Mouse (Mus musculus): ENCODE measurements around the gene Ptpdc1. TPM values are rescaled to one million over a fixed set of nuclear protein-coding genes. Genes with fewer than 3 reads are reported as not detected.
A peak's percentile ranks its signal among the peaks of the same experiment; 100 is the strongest.

Gene Ptpdc1
- polyA plus RNA-seq, 1 experiment from 2014 or later: 16.9 TPM

DNA sequence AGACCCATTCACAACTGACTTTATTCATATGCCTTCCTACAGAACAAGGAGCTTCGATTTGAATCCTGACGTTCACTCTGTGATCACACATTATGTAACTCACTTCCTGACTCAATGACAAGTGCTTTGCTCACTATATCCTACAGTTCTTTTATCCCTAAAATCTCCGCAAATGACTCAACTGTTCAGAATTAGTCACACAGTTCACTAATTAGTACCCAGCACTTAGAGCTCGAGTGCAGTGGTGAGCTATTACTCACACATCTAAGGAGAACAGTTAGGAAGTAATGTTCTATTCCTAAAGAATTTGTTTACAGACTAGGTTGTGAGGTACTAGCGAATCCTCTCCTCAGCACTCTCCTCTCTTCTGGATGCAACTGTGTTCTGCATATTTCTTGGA is 16.4 kb downstream of the Ptpdc1 start:
- no peak overlapping the region for H3K9ac ChIP-seq (replicated peaks)
- no peak for ATAC-seq (ENCODE audit: low FRiP score, low read depth)
- WGBS: 81% methylated on average over 5 of the region's 5 CpGs

DNA sequence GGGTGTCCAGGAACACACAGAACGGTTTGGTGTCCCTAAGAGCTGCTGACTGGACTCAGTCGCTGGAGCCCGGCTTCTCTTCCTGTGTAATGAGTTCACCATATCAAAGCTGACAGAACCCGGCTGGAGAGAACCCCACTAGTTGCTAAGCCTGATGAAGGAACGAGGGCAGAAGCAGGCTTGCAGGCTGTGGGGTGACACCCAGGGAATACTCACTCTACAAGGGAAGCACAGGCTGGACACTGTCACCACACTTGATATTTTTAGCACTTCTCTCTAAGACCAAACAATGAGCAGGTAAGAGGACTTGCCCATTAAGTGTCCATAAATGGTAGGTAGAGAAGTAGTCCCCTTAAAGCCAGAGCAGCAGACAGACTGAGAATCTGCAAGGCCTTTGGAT is 20.9 kb downstream of the Ptpdc1 start:
- Histone ChIP-seq H3K4me1 (no peaks in the 10 kb centered on the region; the same call in 1 of the 2 replicates), H3K27ac (replicated peaks) (no peak overlapping the region), H3K4me3 (no peak overlapping the region), H3K27me3 (no peaks in the 10 kb centered on the region), H3K9ac (replicated peaks) (no peak overlapping the region), H3K36me3 (0 out of 2 replicates have a peak, but pooled peaks cover 4% of the 10 kb centered on the region), H3K4me2 (replicated peaks) (no peak overlapping the region), H3K9me3 (no peaks in the 10 kb centered on the region)
- ATAC-seq (ENCODE audit: low FRiP score, low read depth): no peak
- 90% methylated on average over 5 of the region's 5 CpGs for WGBS

More for the DNA sequence above, 16.4 kb downstream of the Ptpdc1 start:
- Histone ChIP-seq H3K27me3 (no peaks in the 10 kb centered on the region), H3K4me2 (replicated peaks) (no peak overlapping the region), H3K9me3 (no peaks in the 10 kb centered on the region), H3K27ac (replicated peaks) (no peak overlapping the region), H3K4me1 (no peaks in the 10 kb centered on the region; the same call in 1 of the 2 replicates), H3K4me3 (no peak overlapping the region), H3K36me3 (0 out of 2 replicates have a peak, but pooled peaks cover 4% of the 10 kb centered on the region)

DNA sequence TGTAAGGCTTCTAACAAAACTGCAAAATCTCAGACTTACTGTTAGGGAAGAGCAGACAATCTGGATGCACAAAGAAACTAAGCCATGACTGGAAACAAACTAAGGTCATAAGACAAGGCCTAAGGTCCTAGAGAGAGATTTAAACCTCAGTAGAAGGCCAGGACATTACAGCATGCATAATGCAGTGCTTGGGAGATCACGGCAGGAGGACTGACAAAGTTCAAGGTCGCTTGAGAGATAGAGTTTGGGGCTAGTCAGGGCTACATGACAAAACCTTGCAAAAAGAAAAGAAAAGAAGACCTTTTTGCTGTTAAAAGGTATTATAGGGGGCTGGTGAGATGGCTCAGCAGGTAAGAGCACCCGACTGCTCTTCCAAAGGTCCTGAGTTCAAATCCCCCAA is 22.2 kb downstream of the Ptpdc1 start:
- ATAC-seq (ENCODE audit: low FRiP score, low read depth): no peak
- Histone ChIP-seq H3K27ac (replicated peaks) (no peak overlapping the region), H3K4me3 (no peak overlapping the region), H3K4me2 (replicated peaks) (no peak overlapping the region), H3K27me3 (no peaks in the 10 kb centered on the region), H3K9ac (replicated peaks) (no peak overlapping the region), H3K36me3 (0 out of 2 replicates have a peak, but pooled peaks cover 4% of the 10 kb centered on the region), H3K4me1 (no peaks in the 10 kb centered on the region; the same call in 1 of the 2 replicates), H3K9me3 (no peaks in the 10 kb centered on the region)
- WGBS: 80% methylated on average over 3 of the region's 3 CpGs

DNA sequence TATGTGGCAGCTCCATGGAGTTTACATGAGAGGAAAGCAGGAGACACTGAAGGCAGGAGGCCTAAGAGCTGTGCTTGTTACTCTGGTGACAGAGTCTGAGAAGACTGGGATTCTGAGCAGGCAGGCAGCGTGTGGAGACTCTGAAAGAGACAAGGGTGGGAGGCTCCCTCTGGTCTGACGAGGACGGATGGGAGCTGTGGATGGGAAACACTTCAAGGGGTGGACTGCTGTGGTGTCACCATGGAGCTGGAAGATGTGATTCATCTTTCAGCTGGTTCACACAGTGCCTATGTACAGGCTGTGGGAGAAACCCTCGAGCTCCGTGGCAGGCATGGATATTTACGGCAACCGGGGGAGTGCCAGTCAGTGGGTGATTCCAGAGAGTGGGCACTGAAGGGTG is 30.9 kb downstream of the Ptpdc1 start:
- peak overlapping the region; percentile 80 for H3K27ac ChIP-seq (replicated peaks)
- WGBS: 47% methylated on average over 7 of the region's 7 CpGs
- H3K9ac ChIP-seq (replicated peaks): 0 out of 2 replicates have a peak overlapping the region, but pooled peaks have one; percentile 24
- H3K4me3 ChIP-seq: no peak overlapping the region
- H3K27me3 ChIP-seq: 0 out of 2 replicates have a peak, but pooled peaks cover 2% of the 10 kb centered on the region
- ATAC-seq (ENCODE audit: low FRiP score, low read depth): peak; percentile 62
- peaks cover 27% of the 10 kb centered on the region for H3K4me1 ChIP-seq
- peak overlapping the region; percentile 21 for H3K4me2 ChIP-seq (replicated peaks)
- no peaks in the 10 kb centered on the region for H3K9me3 ChIP-seq
- H3K36me3 ChIP-seq: peaks cover 6% of the 10 kb centered on the region

DNA sequence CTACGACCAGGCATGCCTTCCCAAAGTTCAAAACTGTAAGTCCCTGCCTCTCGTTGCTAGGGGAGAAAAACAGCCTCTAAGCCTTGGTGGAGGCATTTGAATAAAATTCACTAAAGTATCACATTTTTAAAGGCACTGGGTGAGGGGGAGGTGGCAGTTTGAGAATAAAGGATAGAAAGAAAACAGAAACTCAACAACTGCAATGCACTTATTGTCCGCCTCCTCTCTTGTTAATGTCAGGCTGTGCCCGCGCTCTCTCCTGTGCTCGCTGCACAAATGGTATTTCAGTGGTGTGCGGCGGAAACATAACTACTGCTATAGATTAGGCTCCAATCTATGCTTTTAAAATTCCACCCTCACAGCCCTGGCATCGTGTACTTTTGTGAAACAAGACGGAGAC is 31.4 kb downstream of the Ptpdc1 start:
- no peak overlapping the region for H3K4me3 ChIP-seq

DNA sequence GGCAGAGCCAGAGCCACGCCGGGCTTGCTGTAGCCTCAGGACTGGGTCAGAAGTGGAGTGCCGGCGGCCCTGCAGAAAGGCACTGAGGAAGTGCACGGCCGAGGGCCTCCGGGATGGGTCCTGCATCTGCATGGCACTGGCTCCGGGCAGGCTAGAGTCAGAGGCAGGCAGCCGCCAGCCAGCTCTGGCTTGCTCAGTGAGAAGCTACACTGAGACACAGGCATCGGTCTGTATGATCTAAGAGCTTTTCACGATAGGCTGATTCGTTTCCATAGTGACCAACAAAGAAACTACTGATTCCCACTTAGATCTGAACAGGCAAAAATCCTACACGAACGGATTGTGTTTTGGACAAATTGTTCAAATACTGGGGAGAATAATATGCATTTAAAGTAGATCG is 32.3 kb downstream of the Ptpdc1 start:
- Histone ChIP-seq H3K4me2 (replicated peaks) (peak overlapping the region; percentile 36), H3K27ac (replicated peaks) (peak overlapping the region; percentile 52), H3K9ac (replicated peaks) (0 out of 2 replicates have a peak overlapping the region, but pooled peaks have one; percentile 4), H3K4me1 (peaks cover 27% of the 10 kb centered on the region), H3K9me3 (no peaks in the 10 kb centered on the region), H3K27me3 (0 out of 2 replicates have a peak, but pooled peaks cover 2% of the 10 kb centered on the region), H3K36me3 (peaks cover 10% of the 10 kb centered on the region), H3K4me3 (peak overlapping the region; percentile 13)
- WGBS: 16% methylated on average over 15 of the region's 15 CpGs
- peak; percentile 95 for ATAC-seq (ENCODE audit: low FRiP score, low read depth)

More for the DNA sequence above, 31.4 kb downstream of the Ptpdc1 start:
- H3K9ac ChIP-seq (replicated peaks): peak overlapping the region; percentile 24; the same call in 1 of the 2 replicates
- peak overlapping the region; percentile 80 for H3K27ac ChIP-seq (replicated peaks)
- H3K27me3 ChIP-seq: 0 out of 2 replicates have a peak, but pooled peaks cover 2% of the 10 kb centered on the region
- peaks cover 6% of the 10 kb centered on the region for H3K36me3 ChIP-seq
- peaks cover 27% of the 10 kb centered on the region for H3K4me1 ChIP-seq
- no peaks in the 10 kb centered on the region for H3K9me3 ChIP-seq
- 23% methylated on average over 10 of the region's 10 CpGs for WGBS
- peak overlapping the region; percentile 21 for H3K4me2 ChIP-seq (replicated peaks)
- ATAC-seq (ENCODE audit: low FRiP score, low read depth): peak; percentile 55; the same call in 1 of the 2 replicates

DNA sequence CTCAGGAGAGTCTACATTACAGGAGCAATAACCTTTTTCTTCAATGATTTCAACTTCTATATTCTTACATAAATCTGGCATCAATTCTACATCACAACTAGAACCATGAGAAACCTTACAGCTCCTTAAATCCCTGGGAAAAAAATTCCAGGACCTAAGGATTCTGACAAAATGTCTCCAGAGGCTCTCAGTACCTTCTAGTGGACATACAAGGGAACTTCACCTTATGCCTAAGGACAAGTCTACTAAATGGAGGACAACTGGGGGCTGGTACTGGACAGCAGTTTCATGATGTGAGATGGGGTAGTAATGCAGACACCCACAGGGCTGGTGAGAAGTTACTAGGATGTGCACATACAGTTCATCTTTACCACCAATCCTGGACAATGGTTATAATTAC is 34.7 kb downstream of the Ptpdc1 start:
- H3K27ac ChIP-seq (replicated peaks): no peak overlapping the region
- H3K4me2 ChIP-seq (replicated peaks): no peak overlapping the region
- no peaks in the 10 kb centered on the region for H3K9me3 ChIP-seq
- no peak overlapping the region for H3K9ac ChIP-seq (replicated peaks)
- peaks cover 26% of the 10 kb centered on the region for H3K4me1 ChIP-seq
- 0 out of 2 replicates have a peak, but pooled peaks cover 2% of the 10 kb centered on the region for H3K27me3 ChIP-seq
- H3K4me3 ChIP-seq: no peak overlapping the region
- no peak for ATAC-seq (ENCODE audit: low FRiP score, low read depth)
- peaks cover 28% of the 10 kb centered on the region for H3K36me3 ChIP-seq

DNA sequence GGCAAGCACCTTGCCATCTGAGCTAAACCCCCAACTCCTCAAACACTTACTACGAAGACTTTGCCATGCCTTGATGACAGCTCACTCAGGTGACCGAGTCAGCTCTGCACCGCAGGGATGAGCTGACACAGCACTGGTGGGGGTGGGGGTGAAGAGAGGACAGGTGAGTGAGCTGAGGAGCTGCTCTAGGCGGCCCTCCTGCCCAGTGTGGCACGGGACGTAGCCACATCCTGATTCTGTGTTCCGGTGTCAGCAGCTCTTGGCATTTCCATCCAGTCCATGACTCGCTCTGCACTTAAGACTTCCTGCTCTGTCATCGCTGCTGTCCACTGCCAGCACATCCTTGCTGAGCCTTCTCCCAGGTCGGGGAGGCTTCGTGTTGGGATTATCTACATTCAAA is 38.1 kb downstream of the Ptpdc1 start:
- peaks cover 39% of the 10 kb centered on the region for H3K36me3 ChIP-seq

DNA sequence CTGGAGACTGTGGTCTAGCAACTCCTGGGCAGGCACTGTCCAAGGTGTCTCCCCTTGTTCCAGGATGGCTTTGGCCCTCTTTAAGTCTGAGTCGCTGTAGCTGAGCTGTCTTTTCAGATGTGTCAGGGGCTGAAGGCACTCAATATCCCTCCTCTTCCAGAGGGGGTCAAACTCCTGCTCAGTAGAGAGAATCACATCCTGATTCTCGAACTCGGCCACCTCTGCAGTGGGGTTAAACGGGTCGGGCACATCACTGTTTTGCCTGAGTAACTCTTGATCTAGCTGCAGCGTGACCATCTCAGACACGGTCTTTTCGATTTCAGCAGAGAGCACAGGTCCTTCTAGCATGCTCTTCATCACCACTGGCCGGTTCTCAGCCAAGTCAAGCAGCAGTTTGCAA is 39.0 kb downstream of the Ptpdc1 start:
- H3K27ac ChIP-seq (replicated peaks): no peak overlapping the region
- no peaks in the 10 kb centered on the region for H3K9me3 ChIP-seq
- no peak overlapping the region for H3K4me2 ChIP-seq (replicated peaks)
- no peak overlapping the region for H3K9ac ChIP-seq (replicated peaks)
- no peaks in the 10 kb centered on the region for H3K4me1 ChIP-seq
- no peak for ATAC-seq (ENCODE audit: low FRiP score, low read depth)
- no peaks in the 10 kb centered on the region for H3K27me3 ChIP-seq
- WGBS: 88% methylated on average over 9 of the region's 9 CpGs
- peaks cover 39% of the 10 kb centered on the region for H3K36me3 ChIP-seq
- no peak overlapping the region for H3K4me3 ChIP-seq

More for the DNA sequence above, 38.1 kb downstream of the Ptpdc1 start:
- Histone ChIP-seq H3K4me2 (replicated peaks) (no peak overlapping the region), H3K4me3 (no peak overlapping the region), H3K27me3 (0 out of 2 replicates have a peak, but pooled peaks cover 2% of the 10 kb centered on the region), H3K4me1 (no peaks in the 10 kb centered on the region), H3K9me3 (no peaks in the 10 kb centered on the region), H3K9ac (replicated peaks) (no peak overlapping the region), H3K27ac (replicated peaks) (no peak overlapping the region)
- no peak for ATAC-seq (ENCODE audit: low FRiP score, low read depth)
- WGBS: 91% methylated on average over 11 of the region's 11 CpGs

DNA sequence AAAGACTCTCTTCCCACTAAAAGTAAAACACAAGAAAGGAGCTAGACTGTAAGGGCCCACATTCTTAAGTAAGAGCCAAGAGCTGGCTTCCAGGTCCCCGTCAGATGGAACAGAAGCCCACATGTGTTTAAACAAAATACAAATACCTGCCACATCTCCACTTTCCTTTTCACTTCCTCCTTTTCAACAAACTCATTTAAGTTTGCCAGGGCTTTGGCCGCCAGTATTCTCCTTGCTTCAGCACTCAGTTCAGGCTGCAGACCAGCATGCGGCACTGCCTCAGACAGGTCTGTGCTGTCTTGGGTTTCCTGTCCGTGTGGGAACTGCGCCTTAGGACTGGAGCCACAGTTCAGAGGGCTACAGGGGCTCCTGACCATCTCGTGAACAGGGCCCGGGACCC is 39.7 kb downstream of the Ptpdc1 start:
- H3K4me3 ChIP-seq: no peak overlapping the region
- H3K9ac ChIP-seq (replicated peaks): no peak overlapping the region
- no peak overlapping the region for H3K27ac ChIP-seq (replicated peaks)
- no peak for ATAC-seq (ENCODE audit: low FRiP score, low read depth)
- H3K27me3 ChIP-seq: no peaks in the 10 kb centered on the region
- H3K36me3 ChIP-seq: peaks cover 39% of the 10 kb centered on the region
- no peaks in the 10 kb centered on the region for H3K9me3 ChIP-seq
- H3K4me2 ChIP-seq (replicated peaks): no peak overlapping the region
- H3K4me1 ChIP-seq: no peaks in the 10 kb centered on the region
- whole genome bisulfite sequencing: 88% methylated on average over 7 of the region's 7 CpGs

DNA sequence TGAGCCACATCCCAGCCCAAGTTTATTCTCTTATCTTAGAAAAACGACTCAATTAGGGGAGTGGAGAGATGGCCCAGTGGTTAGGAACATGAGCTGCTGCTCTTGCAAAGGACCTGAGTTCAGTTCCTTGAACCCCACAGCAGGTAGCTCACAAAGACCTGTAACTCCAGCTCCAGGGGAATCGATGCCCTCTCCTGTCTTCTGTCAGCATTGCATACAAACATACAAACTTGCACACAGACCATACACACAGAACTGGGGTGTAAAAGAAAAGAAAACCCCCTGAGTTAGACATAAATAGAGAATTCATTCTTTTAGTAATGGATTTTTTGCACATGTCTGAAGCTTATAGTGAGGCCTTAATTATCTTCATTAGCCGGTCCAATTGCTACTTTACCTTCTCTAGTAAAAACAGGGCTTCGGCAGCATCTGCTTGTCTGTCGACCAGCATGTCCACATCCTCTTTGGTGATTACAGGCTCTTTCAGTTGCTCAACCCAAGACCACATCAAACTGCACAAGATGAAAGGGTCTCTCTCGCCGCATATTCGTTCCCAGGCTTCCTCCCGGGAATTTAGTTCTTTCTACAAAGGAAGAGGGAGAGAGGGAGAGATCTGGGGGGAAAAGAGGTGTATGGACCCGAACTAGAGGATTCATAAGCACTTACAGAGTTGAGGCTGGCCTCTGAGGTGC is 42.6 kb downstream of the Ptpdc1 start:
- Histone ChIP-seq H3K27me3 (no peaks in the 10 kb centered on the region), H3K4me1 (no peaks in the 10 kb centered on the region), H3K36me3 (peaks cover 29% of the 10 kb centered on the region), H3K27ac (replicated peaks) (no peak overlapping the region), H3K4me3 (no peak overlapping the region), H3K4me2 (replicated peaks) (no peak overlapping the region), H3K9ac (replicated peaks) (no peak overlapping the region), H3K9me3 (no peaks in the 10 kb centered on the region)
- no peak for ATAC-seq (ENCODE audit: low FRiP score, low read depth)
- 74% methylated on average over 10 of the region's 10 CpGs for WGBS

DNA sequence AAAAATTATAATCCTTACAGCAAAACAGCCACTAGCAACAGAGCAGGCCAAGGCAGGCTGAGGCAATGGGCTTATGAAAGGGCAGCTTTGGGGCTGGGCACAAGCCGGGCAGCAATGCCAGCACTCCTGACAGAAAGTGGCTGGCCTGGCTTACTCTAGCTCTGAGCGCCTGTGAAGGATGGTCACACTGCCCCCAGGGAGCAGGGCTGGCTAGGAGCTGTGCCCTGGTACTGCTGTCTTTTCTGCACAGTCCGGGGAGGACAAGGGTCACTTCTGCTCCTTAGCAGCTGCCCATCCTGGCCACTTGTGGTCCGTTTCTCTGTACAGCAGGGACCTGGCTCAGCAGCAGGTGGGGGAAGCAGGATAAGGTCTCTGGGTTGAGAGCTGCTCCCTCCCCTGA is 46.8 kb downstream of the Ptpdc1 start:
- Histone ChIP-seq H3K9me3 (no peaks in the 10 kb centered on the region), H3K4me2 (replicated peaks) (no peak overlapping the region), H3K27me3 (no peaks in the 10 kb centered on the region), H3K36me3 (peaks cover 7% of the 10 kb centered on the region; the same call in 1 of the 2 replicates), H3K9ac (replicated peaks) (no peak overlapping the region), H3K4me1 (peaks cover 9% of the 10 kb centered on the region; the same call in 1 of the 2 replicates), H3K27ac (replicated peaks) (no peak overlapping the region), H3K4me3 (no peak overlapping the region)
- ATAC-seq (ENCODE audit: low FRiP score, low read depth): no peak
- 76% methylated on average over 4 of the region's 4 CpGs for WGBS
